Mouse (Mus musculus): Measurements from ENCODE around the gene Fam166b. TPM values are rescaled to one million over a fixed set of nuclear protein-coding genes. Genes with fewer than 3 reads are reported as not detected.

Fam166b gene
- polyA plus RNA-seq (2017; shearing (Covaris generic)) = under 1 TPM in 1 of 2 experiments, not detected in 1; 0.12 TPM

GRCm38 (mm10) chr4:43428946-43429345, at the start of gene Fam166b:
Fam166b (minus strand) TSS chr4:43429134.

DNA sequence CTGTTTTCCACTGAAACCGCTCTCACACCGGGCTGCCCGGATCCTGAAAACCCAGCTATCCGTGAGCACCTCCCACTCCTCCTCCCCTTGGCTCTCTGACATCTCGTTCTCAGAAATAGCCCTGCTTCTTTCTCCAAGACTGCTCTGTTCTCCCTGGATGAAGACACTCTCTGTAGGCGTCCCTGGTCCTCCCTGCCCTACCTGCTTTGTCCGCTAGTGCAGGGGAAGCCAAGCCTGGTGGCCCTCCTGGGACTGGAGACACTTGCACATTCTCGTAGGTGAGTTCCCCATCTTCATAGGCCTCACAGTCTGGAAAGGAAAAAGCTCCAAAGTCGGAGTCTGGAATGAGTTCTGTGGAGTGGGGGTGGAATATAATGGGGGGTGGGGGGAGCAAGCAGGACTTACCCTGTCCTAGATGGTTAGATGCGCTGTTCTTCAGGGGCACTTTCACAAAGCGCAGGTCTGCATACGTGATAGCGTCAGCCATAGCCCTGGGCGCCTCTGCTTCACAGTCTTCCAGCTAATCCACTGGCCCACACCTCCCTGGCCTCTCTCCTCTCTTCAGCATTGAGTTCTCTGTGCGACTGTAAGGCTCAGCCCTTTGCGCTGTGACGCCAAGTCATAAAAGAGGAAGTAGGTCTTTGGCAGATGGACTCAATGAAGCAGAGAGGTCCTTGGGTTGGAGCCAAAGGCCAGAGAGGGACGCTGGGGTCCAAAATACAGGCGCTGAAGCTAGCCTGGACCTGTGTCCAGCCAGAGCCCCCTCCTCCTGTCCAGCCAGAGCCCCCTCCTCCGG, 25.3 kb upstream of the Fam166b start, which contains the start of gene Cd72:
Gene Cd72, minus strand, starts transcription at position 588 of the 796 bp plus-strand sequence.

DNA sequence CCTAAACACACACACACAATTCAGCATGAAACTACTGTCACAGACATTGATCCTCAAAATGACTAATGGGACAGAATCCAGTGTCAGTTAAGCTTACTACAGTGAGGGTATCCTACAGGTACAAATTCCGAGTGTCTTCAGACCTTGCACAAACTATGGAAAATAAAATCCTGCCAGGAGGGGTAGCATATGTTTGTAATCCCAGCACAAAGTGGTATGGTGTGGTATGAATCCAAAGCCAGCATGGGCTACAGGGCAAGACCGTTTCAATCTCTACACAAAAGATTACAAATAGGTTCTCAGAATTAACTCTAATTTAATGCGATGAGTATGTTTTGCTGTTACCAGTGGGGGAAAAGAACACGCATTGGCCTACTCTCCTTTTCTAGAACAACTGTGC, 12.7 kb upstream of the Fam166b start, which contains the start of gene Tesk1:
Gene Tesk1, plus strand, starts transcription at position 301 of the 400 bp plus-strand sequence.

DNA sequence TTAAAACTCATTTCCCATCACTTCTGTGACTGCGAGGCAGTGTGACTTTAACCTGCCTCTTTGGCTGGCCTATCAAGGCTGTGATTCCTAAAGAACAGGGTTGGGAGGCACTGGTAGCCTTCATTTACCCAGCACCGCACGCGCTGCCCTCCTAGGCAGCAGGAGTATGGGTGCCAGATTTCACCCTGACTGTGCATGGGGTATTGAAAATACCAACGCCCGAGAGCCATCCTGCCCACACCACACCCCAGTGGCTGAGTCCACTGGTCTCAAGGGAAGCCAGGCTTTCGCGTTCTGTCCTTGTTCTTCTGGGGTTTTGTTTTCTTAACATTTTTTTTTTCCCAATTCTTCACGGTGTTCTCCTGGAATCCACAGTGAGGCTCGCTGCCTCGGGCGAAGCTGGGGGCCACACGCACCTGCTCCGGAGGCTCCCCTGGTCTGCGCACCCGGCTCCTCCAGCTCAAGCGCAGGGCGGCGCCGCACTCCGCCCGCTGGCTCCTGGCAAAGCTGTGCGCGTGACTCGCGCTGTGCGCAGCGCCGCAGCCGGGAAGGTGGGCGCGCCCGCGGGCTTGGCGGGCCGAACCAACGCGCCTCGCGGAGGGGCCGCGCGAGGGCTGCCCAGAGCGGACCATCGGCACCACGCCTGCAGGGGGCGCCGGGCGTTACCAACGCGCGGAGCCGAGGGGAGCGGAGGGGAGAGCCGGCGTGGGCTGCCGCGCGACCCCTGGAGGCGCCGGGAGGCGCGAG, 47.4 kb downstream of the Fam166b start, which contains the start of gene Rusc2:
Gene Rusc2, plus strand, starts transcription at position 572 of the 747 bp plus-strand sequence.

Other genes starting within 250 kb of the Fam166b start
- not detected for gene Atp8b5, start 162.0 kb downstream of the Fam166b start, polyA plus RNA-seq (2017; shearing (Covaris generic))
- under 1 TPM in 1 of 2 experiments, not detected in 1; 0.96 TPM for gene Rusc2, start 47.2 kb downstream of the Fam166b start, polyA plus RNA-seq (2017; shearing (Covaris generic))
- 10 to 100 TPM; 35.2 to 58.2 TPM for gene Tesk1, start 12.8 kb upstream of the Fam166b start, polyA plus RNA-seq (2017; shearing (Covaris generic))
- 10 to 100 TPM; 14.2 to 27.3 TPM for gene Cd72, start 25.5 kb upstream of the Fam166b start, polyA plus RNA-seq (2017; shearing (Covaris generic))
- 100 to 1,000 TPM; 151 to 176 TPM for gene Sit1, start 54.6 kb upstream of the Fam166b start, polyA plus RNA-seq (2017; shearing (Covaris generic))
- gene Ccdc107, start 63.8 kb upstream of the Fam166b start, polyA plus RNA-seq (2017; shearing (Covaris generic)) = 10 to 100 TPM; 60.9 to 85.4 TPM
- gene Arhgef39, start 70.6 kb upstream of the Fam166b start, polyA plus RNA-seq (2017; shearing (Covaris generic)) = 1 to 10 TPM; 5.6 to 6.3 TPM
- under 1 TPM; 0.17 to 0.47 TPM for gene Car9, start 77.8 kb upstream of the Fam166b start, polyA plus RNA-seq (2017; shearing (Covaris generic))
- under 1 TPM in 1 of 2 experiments, not detected in 1; 0.54 TPM for gene Tpm2, start 94.6 kb upstream of the Fam166b start, polyA plus RNA-seq (2017; shearing (Covaris generic))
- gene Creb3, start 133.2 kb upstream of the Fam166b start, polyA plus RNA-seq (2017; shearing (Covaris generic)) = 100 to 1,000 TPM in 1 of 2 experiments, 10 to 100 TPM in 1; 88.7 to 118 TPM
- gene Tln1, start 133.6 kb upstream of the Fam166b start, polyA plus RNA-seq (2017; shearing (Covaris generic)) = 100 to 1,000 TPM; 144 to 270 TPM
- 10 to 100 TPM; 13.3 to 17.8 TPM for gene Rgp1, start 149.6 kb upstream of the Fam166b start, polyA plus RNA-seq (2017; shearing (Covaris generic))
- 10 to 100 TPM; 33.3 to 39.1 TPM for gene Gba2, start 149.7 kb upstream of the Fam166b start, polyA plus RNA-seq (2017; shearing (Covaris generic))
- 1 to 10 TPM; 1.2 to 3.1 TPM for gene Msmp, start 155.4 kb upstream of the Fam166b start, polyA plus RNA-seq (2017; shearing (Covaris generic))
- gene Npr2, start 202.8 kb upstream of the Fam166b start, polyA plus RNA-seq (2017; shearing (Covaris generic)) = under 1 TPM in 1 of 2 experiments, not detected in 1; 0.18 TPM
- gene Spag8, start 224.5 kb upstream of the Fam166b start, polyA plus RNA-seq (2017; shearing (Covaris generic)) = under 1 TPM in 1 of 2 experiments, not detected in 1; 0.37 TPM
- 10 to 100 TPM; 57.3 to 78.0 TPM for gene Hint2, start 227.3 kb upstream of the Fam166b start, polyA plus RNA-seq (2017; shearing (Covaris generic))
- 1 to 10 TPM in 1 of 2 experiments, under 1 TPM in 1; 0.26 to 1.6 TPM for gene Tmem8b, start 239.8 kb upstream of the Fam166b start, polyA plus RNA-seq (2017; shearing (Covaris generic))
- 1 to 10 TPM; 1.2 to 1.3 TPM for gene Fam221b, start 240.0 kb upstream of the Fam166b start, polyA plus RNA-seq (2017; shearing (Covaris generic))